Mouse (Mus musculus) bone marrow macrophage, adult 2 months (primary cell): ENCODE data around the gene Fam219b.

Experiments
- CTCF ChIP-seq: IDR thresholded peaks from 2 replicates; pipeline ENCODE4 v1.5.1; 2012; ENCODE audit warnings: low read depth, mild to moderate bottlenecking, low read length, moderate library complexity
- POLR2A ChIP-seq: IDR thresholded peaks from 2 replicates; pipeline ENCODE4 v1.6.1; 2012; ENCODE audit warnings: mild to moderate bottlenecking, low read depth, low read length, borderline replicate concordance

DNA sequence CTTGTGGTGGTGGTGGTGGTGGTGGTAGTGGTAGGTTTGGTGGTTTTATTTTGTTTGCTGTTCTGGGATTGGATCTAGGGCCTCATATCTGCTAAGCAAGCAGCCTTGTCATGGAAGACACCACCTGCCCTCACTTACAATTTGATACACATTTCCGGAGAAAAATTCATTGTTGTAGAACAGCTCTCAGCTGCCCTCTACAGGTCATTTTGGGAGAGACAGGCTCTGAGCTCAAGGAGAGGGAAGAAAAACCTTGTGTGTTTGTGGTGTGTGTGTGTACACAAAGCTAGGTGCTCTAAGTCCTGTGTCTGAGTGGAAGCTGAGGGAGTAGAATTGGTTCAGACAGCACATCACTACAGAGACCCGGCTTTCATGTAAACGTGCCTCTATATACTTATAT lies 20.2 kb upstream of the Fam219b start:
- no peak for TF ChIP-seq CTCF
- TF ChIP-seq POLR2A: no peak
